Mouse (Mus musculus): Measurements from ENCODE around the gene Hal. TPM values are rescaled to one million over a fixed set of nuclear protein-coding genes. Genes with fewer than 3 reads are reported as not detected.

Hal gene
- total RNA-seq, 2 experiments from 2014 or later: 0.42 to 1.1 TPM

DNA sequence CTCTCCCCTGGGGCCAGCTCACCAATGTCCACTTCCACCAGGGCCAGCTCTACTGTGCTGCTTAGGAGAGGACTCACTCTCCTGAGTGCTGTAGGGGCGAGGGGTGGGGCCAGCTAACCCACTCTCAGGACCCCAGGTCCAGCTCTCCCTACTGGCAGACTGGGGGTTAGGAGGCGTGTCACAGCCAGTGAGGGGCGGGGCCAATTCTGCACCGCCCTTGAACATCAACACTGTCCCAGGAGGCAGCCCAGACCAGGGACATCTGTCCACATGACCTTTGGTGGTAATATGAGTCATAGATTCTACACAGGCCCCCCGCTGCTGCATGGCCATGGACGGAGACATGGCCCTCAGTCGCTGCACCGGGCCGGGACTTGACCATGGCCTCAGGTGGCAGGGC is 71.2 kb downstream of the Hal start:
- ATAC-seq (replicated peaks; ENCODE audit: poor library complexity): no peak

DNA sequence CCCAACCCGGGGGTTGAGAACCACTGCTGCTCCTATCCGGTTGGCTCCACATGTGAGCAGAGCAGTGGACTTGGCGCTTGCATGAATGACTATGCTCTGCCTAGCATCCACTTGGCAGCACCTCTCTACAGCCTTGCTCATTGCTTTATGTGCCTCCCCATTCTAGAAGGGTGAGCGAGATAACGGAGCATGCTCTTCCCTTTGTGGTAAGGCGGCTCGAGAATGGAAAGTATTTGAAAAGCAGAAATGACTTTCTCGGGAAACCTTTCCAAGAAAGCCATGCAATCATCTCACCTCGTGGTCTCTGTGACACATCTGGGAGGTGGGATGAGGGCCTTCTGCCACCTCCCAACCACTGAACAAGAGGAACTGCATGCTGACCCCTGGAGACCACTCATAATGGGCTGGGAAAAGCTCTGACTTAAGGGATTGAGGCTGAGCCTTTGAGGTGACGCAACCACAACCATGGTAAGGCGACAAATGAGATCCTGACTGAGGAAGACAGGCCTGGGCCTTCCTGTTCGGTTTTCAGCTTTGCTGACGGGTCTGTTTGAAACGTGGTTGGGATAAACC is 76.0 kb downstream of the Hal start:
- peak; percentile 76 for ATAC-seq (replicated peaks; ENCODE audit: poor library complexity)

DNA sequence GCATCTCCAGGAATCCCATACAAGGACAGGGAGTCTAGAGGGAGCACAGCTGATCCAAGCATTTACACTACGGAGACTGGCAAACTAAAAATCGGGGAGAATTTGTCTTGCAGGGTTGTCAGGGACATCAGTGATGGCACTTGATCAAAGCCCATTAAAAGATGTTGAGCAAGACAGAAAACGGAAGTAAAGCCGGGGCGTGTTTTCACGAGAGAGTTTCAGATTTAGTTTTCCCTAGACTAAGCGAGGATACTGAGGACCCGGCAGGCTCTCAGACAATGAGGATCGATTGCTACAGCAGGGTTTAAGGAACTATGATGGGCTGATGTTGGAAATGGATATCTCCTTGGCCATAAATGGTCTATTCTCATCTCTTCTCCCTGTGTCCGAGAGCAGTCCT is 78.5 kb downstream of the Hal start:
- no peak; the same call in 1 of the 2 replicates for ATAC-seq (replicated peaks; ENCODE audit: poor library complexity)

- ATAC-seq (replicated peaks; ENCODE audit: poor library complexity): no peak
Measured at GRCm38 (mm10) chr10:93567841-93568566, 79.4 kb downstream of the Hal start.

DNA sequence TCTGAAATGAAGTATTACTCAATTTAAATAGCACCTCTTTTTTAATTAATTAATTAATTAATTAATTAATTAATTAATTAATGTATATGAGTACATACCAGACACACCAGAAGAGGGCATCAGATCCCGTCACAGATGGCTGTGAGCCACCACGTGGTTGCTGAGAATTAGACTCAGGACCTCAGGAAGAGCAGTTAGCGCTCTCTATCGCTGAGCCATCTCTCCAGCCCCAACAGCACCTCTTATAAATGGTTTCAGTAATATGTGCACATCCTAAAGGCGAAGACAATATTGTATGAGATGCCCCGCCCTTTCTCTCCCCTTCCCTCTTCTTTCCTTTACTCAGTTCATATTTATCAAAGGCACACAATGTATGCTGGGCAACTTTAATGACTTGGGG is 80.1 kb downstream of the Hal start:
- ATAC-seq (replicated peaks; ENCODE audit: poor library complexity): no peak

Other genes with a start within 250 kb of the Hal start
- 27.0 and 28.4 TPM in 2 replicates for gene Elk3, start 177.6 kb upstream of the Hal start, total RNA-seq (2015)
- 15.9 and 17.6 TPM in 2 replicates for gene Elk3, start 177.6 kb upstream of the Hal start, total RNA-seq (2017)
- 1,064 and 1,073 TPM in 2 replicates for gene Lta4h, start 35.4 kb upstream of the Hal start, total RNA-seq (2015)
- gene Lta4h, start 35.4 kb upstream of the Hal start, total RNA-seq (2017): 756 and 853 TPM in 2 replicates
- 0.17 and 0.68 TPM in 2 replicates for gene Amdhd1, start 51.3 kb downstream of the Hal start, total RNA-seq (2015)
- gene Amdhd1, start 51.3 kb downstream of the Hal start, total RNA-seq (2017): 0.07 and 0.08 TPM in 2 replicates
- gene Ccdc38, start 51.9 kb downstream of the Hal start, total RNA-seq (2015): 0.10 and 0.12 TPM in 2 replicates
- gene Ccdc38, start 51.9 kb downstream of the Hal start, total RNA-seq (2017): 0.04 and 0.20 TPM in 2 replicates
- gene Snrpf, start 100.9 kb downstream of the Hal start, total RNA-seq (2015): 188 and 192 TPM in 2 replicates
- 284 and 295 TPM in 2 replicates for gene Snrpf, start 100.9 kb downstream of the Hal start, total RNA-seq (2017)
- 1.2 TPM in 2 replicates for gene Ntn4, start 151.9 kb downstream of the Hal start, total RNA-seq (2015)
- gene Ntn4, start 151.9 kb downstream of the Hal start, total RNA-seq (2017): 0.74 and 1.1 TPM in 2 replicates